Mouse (Mus musculus) stomach, embryonic 14.5 days (tissue): ENCODE measurements at regions not wholly inside any gene's neighbourhood (a gene's known extent, or its start where the extent isn't known, plus 50 kb on each side); places are given as distances from the start of the nearest gene placed in this dataset.

Experiments used
- ATAC-seq: fragments of 200-750 bp; cut with Nextera tagmentation; 2 replicates; pipeline ENCODE4 v1.8.0; 2017; ENCODE audit warnings: low read depth, moderate TSS enrichment; ENCODE audit not compliant: insufficient number of reproducible peaks, insufficient read depth, low FRiP score
- H3K27ac ChIP-seq: fragments of 300-500 bp; sonication (generic); 2 replicates; pipeline ENCODE4 v1.5.1; 2014; ENCODE audit warnings: mild to moderate bottlenecking, low read length, moderate library complexity, mixed read lengths
- H3K27me3 ChIP-seq: fragments of 300-500 bp; sonication (generic); 2 replicates; pipeline ENCODE4 v1.6.1; 2014; ENCODE audit warnings: low read length, control low read depth, mixed read lengths; ENCODE audit not compliant: control insufficient read depth, insufficient read depth
- H3K36me3 ChIP-seq: fragments of 300-500 bp; sonication (generic); 2 replicates; pipeline ENCODE4 v1.6.1; 2014; ENCODE audit warnings: mild to moderate bottlenecking, control low read depth, low read length, moderate library complexity, mixed read lengths; ENCODE audit not compliant: control insufficient read depth, insufficient read depth
- H3K4me1 ChIP-seq: fragments of 300-500 bp; sonication (generic); 2 replicates; pipeline ENCODE4 v1.6.1; 2014; ENCODE audit warnings: low read length, control low read depth, mixed read lengths; ENCODE audit not compliant: control insufficient read depth, insufficient read depth
- H3K4me2 ChIP-seq: fragments of 300-500 bp; sonication (generic); replicated peaks from 2 replicates; pipeline ENCODE4 v1.6.1; 2014; ENCODE audit warnings: low read depth, low read length, control low read depth
- H3K4me3 ChIP-seq: fragments of 300-500 bp; sonication (generic); 2 replicates; pipeline ENCODE4 v1.5.1; 2014; ENCODE audit warnings: low read depth, low read length, control low read depth
- H3K9ac ChIP-seq: fragments of 300-500 bp; sonication (generic); replicated peaks from 2 replicates; pipeline ENCODE4 v1.6.1; 2014; ENCODE audit warnings: low read depth, mild to moderate bottlenecking, control low read depth, low read length, moderate library complexity, mixed read lengths
- H3K9me3 ChIP-seq: fragments of 300-500 bp; sonication (generic); 2 replicates; pipeline ENCODE4 v1.6.1; 2016; ENCODE audit warnings: low read depth, low read length, control low read depth; ENCODE audit not compliant: control insufficient read depth
- WGBS: fragments of 180-500 bp; shearing (Covaris S2); extraction: QIAGEN DNeasy Blood & Tissue Kit; methylation state at CpG from one replicate; pipeline ENCODE4 v1.1.7; 2014; 5-methylcytosine and 5-hydroxymethylcytosine counted together

GRCm38 (mm10) chr10:96515923-96516258, 100.9 kb upstream of the Btg1 start:
- Histone ChIP-seq H3K27me3 (no peaks in the 10 kb centered on the region), H3K9ac (no peak overlapping the region), H3K4me2 (no peak overlapping the region), H3K9me3 (no peaks in the 10 kb centered on the region), H3K4me1 (no peaks in the 10 kb centered on the region), H3K4me3 (no peak overlapping the region), H3K27ac (no peak overlapping the region), H3K36me3 (no peaks in the 10 kb centered on the region)
- 87% methylated on average over 2 of the region's 2 CpGs for WGBS
- no peak for ATAC-seq

DNA sequence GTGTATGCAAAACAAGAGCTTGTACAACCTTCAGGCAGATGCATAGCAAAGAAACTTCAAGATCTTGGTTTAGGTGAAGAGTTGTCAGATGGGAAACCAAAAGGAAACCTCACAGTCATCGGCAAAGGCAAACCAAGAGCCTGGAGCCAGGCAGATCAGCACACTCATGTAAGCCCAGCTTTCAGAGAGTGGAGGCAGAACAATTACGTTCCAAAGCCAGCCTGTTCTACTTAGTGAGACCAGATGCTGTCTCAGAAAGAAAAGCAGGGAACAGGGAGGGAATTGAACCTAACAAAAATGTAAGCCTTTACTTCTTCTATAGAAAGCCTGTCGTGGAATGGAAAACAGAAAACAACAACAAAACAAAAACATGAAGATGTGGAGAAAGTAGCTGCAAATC, 97.4 kb upstream of the Btg1 start:
- Histone ChIP-seq H3K4me2 (no peak overlapping the region), H3K36me3 (no peaks in the 10 kb centered on the region), H3K4me3 (no peak overlapping the region), H3K27ac (no peak overlapping the region), H3K4me1 (no peaks in the 10 kb centered on the region), H3K9ac (no peak overlapping the region), H3K27me3 (no peaks in the 10 kb centered on the region), H3K9me3 (peaks cover 5% of the 10 kb centered on the region; the same call in 1 of the 2 replicates)
- no peak for ATAC-seq
- WGBS = 77% methylated on average over 3 of the region's 3 CpGs

GRCm38 (mm10) chr10:96520995-96521760, 95.6 kb upstream of the Btg1 start:
- Histone ChIP-seq H3K4me2 (no peak overlapping the region), H3K4me1 (no peaks in the 10 kb centered on the region), H3K36me3 (no peaks in the 10 kb centered on the region), H3K27ac (no peak overlapping the region), H3K9me3 (peaks cover 5% of the 10 kb centered on the region; the same call in 1 of the 2 replicates), H3K27me3 (no peaks in the 10 kb centered on the region), H3K4me3 (no peak overlapping the region), H3K9ac (no peak overlapping the region)
- ATAC-seq = no peak
- WGBS = 70% methylated on average over 8 of the region's 8 CpGs

- H3K4me3 ChIP-seq = no peak overlapping the region
- no peak overlapping the region for H3K9ac ChIP-seq
- 32% methylated on average over 20 of the region's 20 CpGs for WGBS
- no peaks in the 10 kb centered on the region for H3K27me3 ChIP-seq
- H3K27ac ChIP-seq = no peak overlapping the region
- no peak for ATAC-seq
- H3K36me3 ChIP-seq = no peaks in the 10 kb centered on the region
- no peaks in the 10 kb centered on the region for H3K4me1 ChIP-seq
- H3K9me3 ChIP-seq = peaks cover 5% of the 10 kb centered on the region; the same call in 1 of the 2 replicates
- H3K4me2 ChIP-seq = no peak overlapping the region
Observed at GRCm38 (mm10) chr10:96523967-96524801, 92.6 kb upstream of the Btg1 start.

DNA sequence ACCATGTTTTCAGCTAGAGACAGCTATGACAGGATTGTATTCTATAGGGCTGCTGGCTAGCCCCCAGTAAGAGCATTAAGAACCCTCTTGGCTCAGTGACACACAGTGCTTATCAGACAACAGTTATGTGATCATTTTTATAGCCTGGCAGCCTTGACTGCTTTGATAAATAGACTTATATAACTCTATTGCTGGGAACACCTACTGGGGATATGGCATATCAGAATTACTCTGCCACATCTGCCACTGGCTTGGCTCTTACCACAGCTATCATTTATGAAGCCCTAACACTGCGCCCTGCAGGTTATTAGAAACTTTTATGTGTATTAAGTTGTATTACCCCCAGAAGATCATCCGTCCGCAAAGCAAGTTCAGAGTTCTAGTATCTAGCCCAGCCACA, 88.9 kb upstream of the Btg1 start:
- 95% methylated on average over 3 of the region's 3 CpGs for WGBS
- Histone ChIP-seq H3K4me2 (no peak overlapping the region), H3K9ac (no peak overlapping the region), H3K36me3 (no peaks in the 10 kb centered on the region), H3K4me3 (no peak overlapping the region), H3K4me1 (no peaks in the 10 kb centered on the region), H3K27ac (no peak overlapping the region), H3K9me3 (0 out of 2 replicates have a peak, but pooled peaks cover under 1% of the 10 kb centered on the region), H3K27me3 (no peaks in the 10 kb centered on the region)
- no peak for ATAC-seq

DNA sequence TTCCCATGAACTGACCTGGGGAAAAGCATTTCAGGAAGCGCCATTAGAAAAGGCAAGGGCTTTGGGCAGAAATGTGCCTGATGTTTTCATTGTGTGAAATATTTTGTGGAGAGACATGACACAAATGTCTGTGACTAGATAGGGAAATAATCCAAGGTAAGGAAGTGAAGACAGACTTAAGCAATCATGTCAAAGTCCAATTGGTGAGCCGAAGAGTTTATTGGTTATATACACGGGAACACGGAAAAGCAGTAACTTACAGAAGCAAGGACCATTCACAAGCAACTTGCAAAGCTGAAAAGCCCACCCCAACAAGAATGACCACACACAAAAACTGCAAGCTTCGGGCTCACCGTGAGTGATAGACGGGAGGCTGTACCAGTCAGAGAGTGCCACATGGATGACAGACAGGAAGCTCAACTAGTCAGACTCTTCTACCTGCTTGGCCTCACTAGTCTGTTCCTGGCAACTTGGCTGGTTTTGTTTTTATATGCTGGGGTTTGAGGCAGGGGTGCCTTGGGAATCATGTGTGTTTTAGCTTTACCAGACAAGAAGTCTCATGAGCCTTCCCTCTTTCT, 82.2 kb upstream of the Btg1 start:
- Histone ChIP-seq H3K4me2 (no peak overlapping the region), H3K9me3 (no peaks in the 10 kb centered on the region), H3K4me1 (0 out of 2 replicates have a peak, but pooled peaks cover 5% of the 10 kb centered on the region), H3K4me3 (no peak overlapping the region), H3K9ac (no peak overlapping the region), H3K36me3 (no peaks in the 10 kb centered on the region), H3K27ac (no peak overlapping the region), H3K27me3 (no peaks in the 10 kb centered on the region)
- 95% methylated on average over 7 of the region's 7 CpGs for WGBS
- no peak for ATAC-seq

- WGBS = 35% methylated on average over 9 of the region's 9 CpGs
- Histone ChIP-seq H3K9me3 (no peaks in the 10 kb centered on the region), H3K9ac (no peak overlapping the region), H3K36me3 (no peaks in the 10 kb centered on the region), H3K4me2 (no peak overlapping the region), H3K27me3 (no peaks in the 10 kb centered on the region), H3K4me3 (no peak overlapping the region), H3K4me1 (0 out of 2 replicates have a peak, but pooled peaks cover 5% of the 10 kb centered on the region), H3K27ac (no peak overlapping the region)
- ATAC-seq = no peak
Observed at GRCm38 (mm10) chr10:96535461-96535860, 81.3 kb upstream of the Btg1 start.

GRCm38 (mm10) chr10:96540828-96541227, 76.0 kb upstream of the Btg1 start:
- 100% methylated on average over 2 of the region's 2 CpGs for WGBS
- H3K4me3 ChIP-seq = no peak overlapping the region
- no peaks in the 10 kb centered on the region for H3K27me3 ChIP-seq
- H3K9ac ChIP-seq = no peak overlapping the region
- ATAC-seq = no peak
- no peaks in the 10 kb centered on the region for H3K9me3 ChIP-seq
- no peaks in the 10 kb centered on the region for H3K4me1 ChIP-seq
- no peaks in the 10 kb centered on the region for H3K36me3 ChIP-seq
- H3K27ac ChIP-seq = no peak overlapping the region
- no peak overlapping the region for H3K4me2 ChIP-seq
